Mouse (Mus musculus): Measurements from ENCODE around the gene Gm20431. TPM values are rescaled to one million over a fixed set of nuclear protein-coding genes. Genes with fewer than 3 reads are reported as not detected.

Gene Gm20431
- polyA plus RNA-seq, 1 experiment from 2014 or later = 5.2 TPM

DNA sequence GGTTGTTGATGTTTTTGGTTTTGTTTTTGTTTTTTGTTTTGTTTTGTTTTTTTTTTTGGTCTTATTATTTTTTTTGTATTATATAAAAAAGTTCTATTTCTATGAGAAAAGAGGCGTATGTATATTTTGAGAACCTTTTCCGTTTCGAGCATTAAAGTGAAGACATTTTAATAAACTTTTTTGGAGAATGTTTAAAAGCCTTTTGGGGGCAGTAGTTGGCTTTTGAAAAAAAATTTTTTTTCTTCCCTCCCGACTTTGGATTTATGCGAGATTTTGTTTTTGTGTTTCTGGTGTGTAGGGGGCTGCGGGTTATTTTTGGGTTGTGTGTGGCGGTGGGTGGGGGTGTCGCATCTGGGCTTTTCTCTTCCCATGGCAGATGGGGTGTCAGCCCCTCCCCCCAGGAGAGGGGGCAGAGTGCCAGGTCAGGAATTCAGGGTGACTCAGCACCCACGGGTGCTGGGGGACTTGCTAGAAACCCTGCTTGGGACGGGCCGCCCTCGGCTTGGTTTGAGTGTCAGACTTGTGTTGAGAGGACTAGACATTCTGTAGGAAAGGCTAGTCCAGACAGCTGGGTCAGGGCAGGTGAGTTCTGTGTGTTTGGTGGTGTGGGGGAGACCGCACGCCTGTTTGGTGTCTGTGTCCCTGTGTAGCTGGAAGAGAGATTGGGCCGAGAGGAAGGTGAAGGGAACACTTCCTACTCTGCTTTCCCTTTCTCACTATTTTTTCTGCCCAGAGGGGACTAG lies 29.1 kb upstream of the Gm20431 start:
- DNase-seq (ENCODE audit: low spot score) = peak; percentile 54
- TF ChIP-seq EP300 (IDR thresholded peaks at IDR 0.05) = no peak
- no peak for TF ChIP-seq CTCF (IDR thresholded peaks at IDR 0.05)
- 25% methylated on average over 15 of the region's 15 CpGs for WGBS

DNA sequence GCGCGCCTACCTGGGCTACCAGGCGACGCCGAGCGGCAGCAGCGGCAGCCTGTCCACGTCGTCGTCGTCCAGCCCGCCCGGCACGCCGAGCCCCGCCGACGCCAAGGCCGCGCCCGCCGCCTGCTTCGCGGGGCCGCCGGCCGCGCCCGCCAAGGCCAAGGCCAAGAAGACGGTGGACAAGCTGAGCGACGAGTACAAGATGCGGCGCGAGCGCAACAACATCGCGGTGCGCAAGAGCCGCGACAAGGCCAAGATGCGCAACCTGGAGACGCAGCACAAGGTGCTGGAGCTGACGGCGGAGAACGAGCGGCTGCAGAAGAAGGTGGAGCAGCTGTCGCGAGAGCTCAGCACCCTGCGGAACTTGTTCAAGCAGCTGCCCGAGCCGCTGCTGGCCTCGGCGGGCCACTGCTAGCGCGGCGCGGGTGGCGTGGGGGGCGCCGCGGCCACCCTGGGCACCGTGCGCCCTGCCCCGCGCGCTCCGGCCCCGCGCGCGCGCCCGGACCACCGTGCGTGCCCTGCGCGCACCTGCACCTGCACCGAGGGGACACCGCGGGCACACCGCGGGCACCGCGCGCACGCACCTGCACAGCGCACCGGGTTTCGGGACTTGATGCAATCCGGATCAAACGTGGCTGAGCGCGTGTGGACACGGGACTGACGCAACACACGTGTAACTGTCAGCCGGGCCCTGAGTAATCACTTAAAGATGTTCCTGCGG lies 28.4 kb upstream of the Gm20431 start, which contains the start of gene Tmem189:
Tmem189 (minus strand) TSS at position 322 of the 718 bp plus-strand sequence.
- peak within 1 kb of the TSS; percentile 81 for H3K4me3 ChIP-seq (ENCODE audit: low read depth, low read length)
- peak within 1 kb of the TSS; percentile 98 for H3K27ac ChIP-seq (ENCODE audit: low read length)
- peaks cover 16% of the 10 kb centered on the region for H3K36me3 ChIP-seq (ENCODE audit: insufficient read depth, low read length)
- H3K4me2 ChIP-seq (replicated peaks; ENCODE audit: low read depth, low read length) = peak within 1 kb of the TSS; percentile 75
- peak within 1 kb of the TSS; percentile 93 for H3K9ac ChIP-seq (replicated peaks; ENCODE audit: low read depth)
- no peaks in the 10 kb centered on the region for H3K27me3 ChIP-seq (replicated peaks; ENCODE audit: insufficient read depth, low read length)
- no peaks in the 10 kb centered on the region; the same call in 1 of the 2 replicates for H3K4me1 ChIP-seq (ENCODE audit: insufficient read depth, low read depth, low read length)
- WGBS = under 1% methylated on average over 93 of the region's 99 CpGs
- peak; percentile 21 for ATAC-seq
- no peaks in the 10 kb centered on the region for H3K9me3 ChIP-seq (ENCODE audit: low read length)
- TF ChIP-seq CTCF (IDR thresholded peaks at IDR 0.05) (no peak), EP300 (IDR thresholded peaks at IDR 0.05) (no peak)
- DNase-seq (ENCODE audit: low spot score) = peak; percentile 81

More for the DNA sequence above, 29.1 kb upstream of the Gm20431 start:
- no peaks in the 10 kb centered on the region; the same call in 1 of the 2 replicates for H3K4me1 ChIP-seq (ENCODE audit: insufficient read depth, low read depth, low read length)
- peak overlapping the region; percentile 75 for H3K4me2 ChIP-seq (replicated peaks; ENCODE audit: low read depth, low read length)
- peak overlapping the region; percentile 81 for H3K4me3 ChIP-seq (ENCODE audit: low read depth, low read length)
- no peak for ATAC-seq
- H3K36me3 ChIP-seq (ENCODE audit: insufficient read depth, low read length) = peaks cover 16% of the 10 kb centered on the region
- peak overlapping the region; percentile 93 for H3K9ac ChIP-seq (replicated peaks; ENCODE audit: low read depth)
- H3K27ac ChIP-seq (ENCODE audit: low read length) = peak overlapping the region; percentile 98
- no peaks in the 10 kb centered on the region for H3K27me3 ChIP-seq (replicated peaks; ENCODE audit: insufficient read depth, low read length)
- no peaks in the 10 kb centered on the region for H3K9me3 ChIP-seq (ENCODE audit: low read length)

DNA sequence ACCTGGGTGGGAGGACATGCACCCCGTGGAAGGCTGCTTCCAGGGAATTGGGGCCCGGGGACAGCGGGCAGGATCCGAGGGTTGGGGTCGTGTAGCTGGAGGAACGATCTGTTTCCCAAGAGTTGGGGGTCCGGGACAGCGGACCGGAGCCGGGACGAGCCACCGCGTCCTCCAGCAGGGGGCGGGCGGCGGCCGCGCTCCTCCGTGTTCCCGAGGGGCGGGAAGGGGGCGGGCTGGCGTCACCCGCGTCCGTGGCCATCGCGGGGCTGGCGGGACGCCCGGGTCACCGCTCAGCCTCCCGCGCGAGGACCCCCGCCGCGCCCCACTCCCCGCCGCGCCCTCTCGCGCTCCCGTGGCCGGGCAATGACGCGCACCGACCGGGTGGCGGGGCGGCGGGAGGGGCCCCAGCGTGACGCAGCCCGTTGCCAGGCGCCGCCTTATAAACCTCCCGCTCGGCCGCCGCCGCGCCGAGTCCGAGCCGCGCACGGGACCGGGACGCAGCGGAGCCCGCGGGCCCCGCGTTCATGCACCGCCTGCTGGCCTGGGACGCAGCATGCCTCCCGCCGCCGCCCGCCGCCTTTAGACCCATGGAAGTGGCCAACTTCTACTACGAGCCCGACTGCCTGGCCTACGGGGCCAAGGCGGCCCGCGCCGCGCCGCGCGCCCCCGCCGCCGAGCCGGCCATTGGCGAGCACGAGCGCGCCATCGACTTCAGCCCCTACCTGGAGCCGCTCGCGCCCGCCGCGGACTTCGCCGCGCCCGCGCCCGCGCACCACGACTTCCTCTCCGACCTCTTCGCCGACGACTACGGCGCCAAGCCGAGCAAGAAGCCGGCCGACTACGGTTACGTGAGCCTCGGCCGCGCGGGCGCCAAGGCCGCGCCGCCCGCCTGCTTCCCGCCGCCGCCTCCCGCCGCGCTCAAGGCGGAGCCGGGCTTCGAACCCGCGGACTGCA lies 27.5 kb upstream of the Gm20431 start, which contains the start of gene Cebpb:
Cebpb (plus strand) TSS at position 418 of the 954 bp plus-strand sequence.
- Histone ChIP-seq H3K4me2 (replicated peaks; ENCODE audit: low read depth, low read length) (peak within 1 kb of the TSS; percentile 75), H3K4me1 (ENCODE audit: insufficient read depth, low read depth, low read length) (no peaks in the 10 kb centered on the region; the same call in 1 of the 2 replicates), H3K9ac (replicated peaks; ENCODE audit: low read depth) (peak within 1 kb of the TSS; percentile 93), H3K27ac (ENCODE audit: low read length) (peak within 1 kb of the TSS; percentile 98), H3K27me3 (replicated peaks; ENCODE audit: insufficient read depth, low read length) (no peaks in the 10 kb centered on the region), H3K36me3 (ENCODE audit: insufficient read depth, low read length) (peaks cover 16% of the 10 kb centered on the region), H3K4me3 (ENCODE audit: low read depth, low read length) (peak within 1 kb of the TSS; percentile 81), H3K9me3 (ENCODE audit: low read length) (no peaks in the 10 kb centered on the region)
- peak; percentile 84 for ATAC-seq
- TF ChIP-seq CTCF (IDR thresholded peaks at IDR 0.05) (peak; percentile 77), EP300 (IDR thresholded peaks at IDR 0.05) (no peak)
- WGBS = 2% methylated on average over 78 of the region's 147 CpGs
- DNase-seq (ENCODE audit: low spot score) = peak; percentile 94

- Histone ChIP-seq H3K4me2 (replicated peaks; ENCODE audit: low read depth, low read length) (peak overlapping the region; percentile 75), H3K36me3 (ENCODE audit: insufficient read depth, low read length) (peaks cover 9% of the 10 kb centered on the region), H3K27ac (ENCODE audit: low read length) (peak overlapping the region; percentile 98), H3K9ac (replicated peaks; ENCODE audit: low read depth) (peak overlapping the region; percentile 93), H3K4me3 (ENCODE audit: low read depth, low read length) (peak overlapping the region; percentile 81), H3K4me1 (ENCODE audit: insufficient read depth, low read depth, low read length) (no peaks in the 10 kb centered on the region; the same call in 1 of the 2 replicates), H3K27me3 (replicated peaks; ENCODE audit: insufficient read depth, low read length) (no peaks in the 10 kb centered on the region), H3K9me3 (ENCODE audit: low read length) (no peaks in the 10 kb centered on the region)
- WGBS = 16% methylated on average over 12 of the region's 12 CpGs
- DNase-seq (ENCODE audit: low spot score) (peak; percentile 74), ATAC-seq (peak; percentile 25)
- no peak for TF ChIP-seq CTCF (IDR thresholded peaks at IDR 0.05)
- no peak for TF ChIP-seq EP300 (IDR thresholded peaks at IDR 0.05)
Measured at GRCm38 (mm10) chr2:167688126-167688497, 26.8 kb upstream of the Gm20431 start.

DNA sequence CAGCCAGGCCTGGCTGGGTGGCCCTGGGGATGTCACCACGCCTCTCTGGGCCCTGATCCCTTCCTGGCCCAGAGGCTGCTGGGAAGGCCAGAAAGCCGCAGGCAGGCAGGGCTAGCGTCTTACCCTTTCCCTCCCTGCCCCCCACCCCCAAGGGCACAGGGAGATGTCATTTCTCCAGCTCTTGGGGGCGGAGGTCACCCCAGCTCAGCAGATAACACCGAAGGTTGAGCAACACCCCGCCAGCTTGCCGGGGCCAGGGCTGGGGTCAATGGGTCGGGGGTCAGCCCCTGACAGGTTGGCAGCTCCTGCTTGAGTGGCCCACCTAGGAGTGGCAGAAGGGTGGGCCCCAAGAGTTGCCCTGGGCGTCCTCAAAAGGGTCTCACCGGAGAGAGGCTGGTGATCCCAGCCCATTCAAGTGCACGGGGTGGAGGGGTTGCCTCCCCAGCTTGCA lies 26.4 kb upstream of the Gm20431 start:
- H3K4me3 ChIP-seq (ENCODE audit: low read depth, low read length) = no peak overlapping the region
- DNase-seq (ENCODE audit: low spot score) (peak; percentile 31), ATAC-seq (no peak)
- H3K27me3 ChIP-seq (replicated peaks; ENCODE audit: insufficient read depth, low read length) = no peaks in the 10 kb centered on the region
- no peaks in the 10 kb centered on the region; the same call in 1 of the 2 replicates for H3K4me1 ChIP-seq (ENCODE audit: insufficient read depth, low read depth, low read length)
- 41% methylated on average over 11 of the region's 11 CpGs for whole genome bisulfite sequencing
- peaks cover 5% of the 10 kb centered on the region for H3K36me3 ChIP-seq (ENCODE audit: insufficient read depth, low read length)
- TF ChIP-seq EP300 (IDR thresholded peaks at IDR 0.05) = no peak
- no peak for TF ChIP-seq CTCF (IDR thresholded peaks at IDR 0.05)
- H3K27ac ChIP-seq (ENCODE audit: low read length) = peak overlapping the region; percentile 98
- no peaks in the 10 kb centered on the region for H3K9me3 ChIP-seq (ENCODE audit: low read length)
- peak overlapping the region; percentile 75; the same call in 1 of the 2 replicates for H3K4me2 ChIP-seq (replicated peaks; ENCODE audit: low read depth, low read length)
- no peak overlapping the region; the same call in 1 of the 2 replicates for H3K9ac ChIP-seq (replicated peaks; ENCODE audit: low read depth)
